Mouse (Mus musculus) liver, adult (tissue): ENCODE data around the gene Csad.

Source experiments
- GATA4 ChIP-seq: IDR thresholded peaks from 2 replicates; pipeline ENCODE4 v1.6.1; 2014; ENCODE audit warnings: mild to moderate bottlenecking, low read length; ENCODE audit not compliant: insufficient replicate concordance

The Csad gene

DNA sequence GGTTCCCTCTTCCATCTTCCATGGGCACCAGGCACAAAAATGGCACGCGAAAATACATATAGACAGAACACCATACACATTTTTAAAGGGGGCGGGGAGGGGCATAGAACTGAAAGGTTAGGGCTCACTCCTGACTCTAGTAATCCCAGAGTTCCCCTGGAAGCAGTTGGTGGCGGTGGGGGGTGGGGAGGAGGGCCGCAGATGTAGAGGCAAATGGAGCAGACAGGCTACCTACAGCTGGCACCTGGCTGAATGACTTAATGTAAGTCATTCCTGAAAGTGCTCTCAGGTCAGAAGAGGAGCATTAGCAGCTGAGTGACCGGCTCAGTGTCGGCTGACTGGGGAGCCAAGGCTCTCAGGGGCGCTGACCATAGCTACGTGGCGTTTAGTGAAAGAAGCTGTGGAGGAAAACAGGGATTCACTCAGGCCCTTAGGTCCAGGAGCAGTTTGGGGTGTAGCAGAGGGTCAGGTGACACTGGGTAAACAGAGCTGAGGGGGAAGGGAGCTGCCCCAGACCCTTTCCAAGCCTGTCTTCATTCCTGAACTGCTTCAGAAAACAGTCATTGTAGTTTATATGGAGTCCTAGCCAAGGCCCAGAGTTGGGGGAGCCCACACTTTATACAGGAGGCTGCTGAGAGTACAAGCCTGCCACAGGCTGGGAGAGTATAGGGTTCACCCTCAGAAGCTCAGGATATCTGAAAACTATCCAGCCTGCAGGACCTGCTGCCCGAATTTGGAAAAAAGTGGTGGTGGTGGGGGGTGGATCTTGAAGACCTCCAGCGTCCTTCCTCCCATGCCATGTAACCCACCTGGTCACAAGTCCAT is 38.1 kb upstream of the Csad start:
- TF ChIP-seq GATA4, result no peak

DNA sequence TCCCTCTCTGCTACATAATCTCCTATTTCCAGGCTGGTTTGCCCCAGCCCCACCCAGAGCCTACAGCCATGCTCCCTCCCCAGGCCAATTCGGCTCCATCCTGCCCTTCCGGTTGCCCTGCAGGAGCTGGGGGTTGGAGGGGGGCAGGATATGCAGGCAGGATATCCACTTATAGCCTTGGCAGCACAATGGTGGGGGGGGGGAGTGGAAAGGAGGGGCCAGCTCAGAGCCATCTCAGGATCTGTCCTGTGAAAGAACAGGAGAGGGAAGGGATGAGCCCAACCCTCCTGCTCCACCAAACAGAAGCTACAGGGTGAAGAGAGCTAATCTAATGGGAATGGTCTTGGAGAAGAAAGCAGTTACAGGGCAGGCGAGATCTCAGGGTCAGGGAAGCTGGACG is 36.1 kb upstream of the Csad start:
- peak; percentile 50; the same call in 1 of the 2 replicates for TF ChIP-seq GATA4

DNA sequence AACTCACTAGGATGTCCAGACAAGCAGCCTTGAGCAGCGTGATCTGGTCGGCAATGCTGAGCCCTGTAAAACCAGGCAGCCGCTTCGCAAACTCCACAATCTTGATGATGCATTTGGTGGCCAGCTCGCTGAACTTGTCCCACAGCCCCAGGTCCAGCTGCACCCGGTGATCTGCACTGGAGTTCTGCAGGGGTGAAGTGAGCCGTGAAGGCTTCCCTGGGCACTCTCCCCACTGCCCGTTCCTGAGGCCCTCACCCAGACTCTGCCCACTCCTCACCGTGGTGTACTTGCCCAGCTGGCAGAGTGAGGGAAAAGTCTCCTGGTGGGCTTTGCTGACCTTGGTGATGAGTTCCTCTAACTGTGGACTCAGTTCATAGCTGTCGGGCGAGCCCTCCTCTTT is 35.3 kb upstream of the Csad start:
- no peak for TF ChIP-seq GATA4

DNA sequence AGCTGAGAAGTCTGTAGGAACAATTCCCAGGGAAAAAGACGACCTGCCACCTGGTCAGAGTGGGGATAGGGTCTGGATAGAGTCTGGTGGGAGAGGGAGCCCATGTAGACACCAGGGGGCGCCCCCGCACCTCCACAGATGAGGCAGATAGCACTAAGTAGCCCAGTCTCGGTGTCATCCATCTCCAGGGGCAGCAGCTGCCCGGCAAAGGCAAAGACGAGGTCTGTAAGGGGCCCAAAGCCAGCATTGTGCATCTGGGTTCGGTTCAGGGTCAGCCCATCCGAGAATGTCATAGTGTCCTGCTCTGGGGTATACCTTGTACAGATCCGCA is 34.7 kb upstream of the Csad start:
- peak; percentile 60; the same call in 1 of the 2 replicates for TF ChIP-seq GATA4

DNA sequence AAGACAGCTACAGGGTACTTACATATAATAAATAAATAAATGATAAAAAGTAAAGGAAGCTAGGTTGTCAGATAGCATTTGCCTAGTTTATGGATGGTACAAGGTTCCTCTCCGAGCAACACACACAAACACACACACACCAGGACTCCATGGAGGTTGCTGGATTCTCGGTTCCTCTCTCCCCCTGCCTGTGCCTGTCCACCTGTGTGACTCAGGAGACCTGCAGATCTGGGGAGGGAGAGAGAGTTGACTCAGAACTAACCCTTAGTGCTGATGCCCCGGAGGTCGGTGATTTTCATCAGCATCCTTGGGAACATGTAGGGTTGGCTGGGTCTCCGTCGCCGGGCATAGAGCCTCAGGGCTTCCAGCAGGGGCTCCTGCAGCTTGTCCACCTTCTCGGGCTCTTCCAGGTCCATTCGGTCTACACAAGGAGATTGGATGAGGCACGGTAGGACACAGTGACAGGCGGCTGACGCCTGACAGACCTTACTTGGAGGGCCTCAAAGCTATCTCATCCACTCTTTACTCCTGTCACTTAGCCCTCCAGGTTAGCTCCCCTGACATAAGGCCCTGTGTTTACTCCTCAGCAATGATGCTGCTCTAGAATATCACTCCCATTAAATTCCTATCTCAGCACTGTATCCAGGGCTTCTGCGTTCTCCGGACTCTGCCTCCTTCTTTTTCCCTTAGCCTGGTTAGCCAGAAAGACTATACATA is 34.2 kb upstream of the Csad start:
- TF ChIP-seq GATA4, result no peak

DNA sequence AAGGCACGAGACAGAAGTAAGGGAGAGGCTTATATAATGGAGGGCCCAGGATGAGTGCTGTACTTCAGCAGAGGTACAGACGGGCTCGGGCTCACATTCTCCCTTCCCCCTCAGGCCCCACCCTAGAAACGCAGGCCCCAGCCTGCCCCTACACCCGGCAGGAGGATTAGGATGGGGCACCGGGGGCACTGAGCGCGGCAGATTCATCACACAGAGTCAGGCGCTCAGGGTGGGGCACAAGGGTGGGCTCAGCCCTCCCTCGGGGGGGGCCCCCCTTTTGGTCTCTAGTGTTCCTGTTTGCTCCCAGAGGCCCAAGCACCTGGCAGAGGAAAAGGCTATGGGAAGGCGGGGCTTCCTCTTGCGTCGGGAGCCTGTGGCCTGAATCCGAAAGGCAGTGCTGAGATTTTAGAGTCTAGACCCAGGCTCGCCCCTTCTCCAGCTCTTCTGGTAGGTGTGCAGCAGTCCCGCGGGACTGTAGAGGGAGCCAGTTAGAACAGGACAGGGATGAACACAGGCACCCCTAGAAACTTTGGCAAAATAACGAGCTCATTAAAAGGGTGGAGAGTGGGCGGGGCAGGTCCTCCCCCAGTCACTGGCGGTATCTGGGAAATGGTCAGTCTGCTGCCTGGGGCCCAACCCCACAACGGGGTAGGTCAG is 31.0 kb upstream of the Csad start:
- TF ChIP-seq GATA4, result no peak

DNA sequence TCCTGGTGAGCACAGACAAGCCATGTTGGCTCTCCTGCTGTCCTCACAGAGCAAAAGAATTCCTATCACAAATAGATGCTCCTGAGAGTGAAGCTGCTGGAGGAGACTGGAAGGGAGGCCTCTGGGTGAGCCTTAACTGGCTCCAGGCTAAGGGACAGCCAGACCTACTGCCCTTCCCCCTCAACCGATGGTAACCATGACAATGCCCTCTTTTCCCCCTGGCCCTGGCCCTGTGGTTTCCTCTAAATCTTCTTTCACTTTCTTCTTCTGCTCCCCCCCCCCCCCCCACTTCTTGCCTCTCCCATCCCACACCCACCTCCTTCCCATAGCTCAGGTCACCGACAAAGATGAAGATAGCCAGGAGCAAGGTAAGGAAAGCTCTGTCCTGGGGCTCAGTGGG is 29.4 kb upstream of the Csad start:
- no peak for TF ChIP-seq GATA4

DNA sequence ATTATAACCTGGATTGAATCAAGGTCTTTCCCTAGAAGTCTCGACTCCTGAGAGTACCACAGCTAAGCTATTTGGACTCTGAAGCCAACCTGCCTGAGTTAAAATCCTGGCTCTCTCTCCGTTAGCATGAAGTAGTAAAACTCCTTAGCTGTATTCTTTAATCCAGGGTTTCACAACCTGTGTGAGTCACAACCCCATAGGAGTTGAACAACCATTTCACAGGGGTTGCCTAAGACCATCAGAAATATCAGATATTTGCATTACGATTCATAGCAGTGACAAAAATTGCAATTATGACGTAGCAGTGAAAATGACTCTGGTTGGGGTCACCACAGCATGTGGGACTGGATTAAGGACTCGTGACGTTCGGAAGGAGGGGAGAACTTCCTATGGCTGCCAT is 28.2 kb upstream of the Csad start:
- no peak for TF ChIP-seq GATA4

DNA sequence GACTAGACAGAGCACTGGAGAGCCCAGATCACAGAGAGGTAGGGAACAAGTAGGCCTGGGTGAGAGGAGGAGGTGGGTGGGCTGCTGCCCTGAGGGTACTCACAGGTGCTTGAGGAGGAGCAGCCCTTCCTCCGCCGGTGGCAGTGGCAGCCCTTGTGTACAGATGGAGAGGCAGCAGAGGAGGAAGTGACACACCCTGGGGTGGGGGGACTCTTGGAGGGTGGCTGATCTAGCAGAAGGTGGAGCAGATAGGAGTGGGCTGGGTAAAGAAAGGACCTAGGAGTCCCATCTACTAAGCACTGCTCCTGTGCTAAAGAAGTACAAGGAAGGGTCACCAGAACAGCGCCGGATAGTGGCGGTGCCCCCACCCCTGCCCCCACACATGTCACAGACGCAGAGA is 27.2 kb upstream of the Csad start, which contains the start of gene Itgb7:
Gene Itgb7 (minus strand): TSS at position 197 of the 400 bp plus-strand sequence.
- TF ChIP-seq GATA4, result no peak

DNA sequence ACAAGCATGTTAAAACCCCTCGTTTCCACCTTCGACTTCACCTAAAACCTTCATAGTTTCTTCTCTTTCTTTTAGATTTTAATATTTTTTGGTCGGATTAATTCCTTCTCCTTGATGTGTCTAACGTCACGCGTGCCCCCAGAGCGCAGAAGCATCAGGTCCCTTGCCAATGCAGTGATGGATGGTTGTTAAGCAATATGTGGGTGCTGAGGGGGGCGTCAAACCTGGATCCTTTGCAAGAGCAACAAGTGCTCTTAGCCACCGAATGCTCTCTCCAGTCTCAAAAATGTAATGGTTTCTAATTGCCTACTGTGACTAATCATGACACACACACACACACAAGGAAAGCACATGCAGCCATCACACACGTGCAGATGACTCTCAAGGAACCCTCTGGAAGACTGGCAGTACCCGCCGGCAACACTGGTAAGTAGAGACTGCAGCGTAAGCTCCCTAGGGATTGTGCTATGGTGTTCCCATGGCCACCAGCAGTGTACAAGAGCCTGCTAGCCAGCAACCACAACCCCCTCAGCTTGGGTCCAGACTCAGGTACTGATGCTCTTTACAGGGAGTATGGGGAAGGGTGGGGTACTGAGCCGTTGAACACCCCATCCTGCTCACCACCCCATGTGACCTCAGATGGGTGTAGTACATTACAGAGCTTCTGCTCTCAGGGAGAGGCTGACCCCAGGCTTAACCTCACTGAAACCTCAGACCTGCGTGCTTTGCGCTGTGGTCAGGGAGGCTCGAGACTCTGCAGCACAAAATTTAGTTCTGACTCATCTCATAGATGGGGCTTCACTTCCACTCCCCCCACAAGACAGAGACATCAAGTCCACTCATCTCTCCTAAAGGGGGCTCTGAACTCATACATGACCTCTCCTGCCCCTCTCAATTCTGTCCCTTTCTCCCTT is 26.1 kb upstream of the Csad start:
- TF ChIP-seq GATA4, result no peak

DNA sequence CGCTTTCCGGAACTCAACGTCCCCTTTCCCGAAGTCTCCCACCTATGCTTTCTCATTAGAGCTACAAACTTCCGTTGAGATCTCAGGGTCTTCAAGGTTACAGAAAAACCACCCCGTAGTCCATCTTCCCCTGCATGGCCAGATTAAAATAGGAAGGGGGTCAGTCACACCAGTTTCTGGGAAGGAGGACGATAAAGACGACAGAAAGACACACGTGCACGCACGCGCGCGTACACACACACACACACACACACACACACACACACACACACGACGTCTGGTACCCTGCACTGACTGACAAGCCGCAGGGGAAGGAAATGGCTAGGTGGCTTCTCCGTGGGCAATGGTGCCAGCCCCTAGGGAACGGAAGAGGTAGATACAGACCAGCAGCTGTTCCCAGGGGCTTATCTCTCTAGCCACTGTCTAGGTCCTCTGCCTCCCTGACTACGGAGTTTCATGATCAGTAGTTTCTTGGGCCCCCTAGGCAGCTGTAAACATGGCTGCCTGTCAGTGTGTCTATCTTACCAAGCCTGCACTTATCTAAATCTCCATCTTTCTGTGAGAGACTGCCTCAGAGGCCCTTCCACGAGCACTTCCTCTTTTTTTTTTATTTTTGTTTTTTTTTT is 20.6 kb upstream of the Csad start:
- TF ChIP-seq GATA4, result no peak; the same call in 1 of the 2 replicates

DNA sequence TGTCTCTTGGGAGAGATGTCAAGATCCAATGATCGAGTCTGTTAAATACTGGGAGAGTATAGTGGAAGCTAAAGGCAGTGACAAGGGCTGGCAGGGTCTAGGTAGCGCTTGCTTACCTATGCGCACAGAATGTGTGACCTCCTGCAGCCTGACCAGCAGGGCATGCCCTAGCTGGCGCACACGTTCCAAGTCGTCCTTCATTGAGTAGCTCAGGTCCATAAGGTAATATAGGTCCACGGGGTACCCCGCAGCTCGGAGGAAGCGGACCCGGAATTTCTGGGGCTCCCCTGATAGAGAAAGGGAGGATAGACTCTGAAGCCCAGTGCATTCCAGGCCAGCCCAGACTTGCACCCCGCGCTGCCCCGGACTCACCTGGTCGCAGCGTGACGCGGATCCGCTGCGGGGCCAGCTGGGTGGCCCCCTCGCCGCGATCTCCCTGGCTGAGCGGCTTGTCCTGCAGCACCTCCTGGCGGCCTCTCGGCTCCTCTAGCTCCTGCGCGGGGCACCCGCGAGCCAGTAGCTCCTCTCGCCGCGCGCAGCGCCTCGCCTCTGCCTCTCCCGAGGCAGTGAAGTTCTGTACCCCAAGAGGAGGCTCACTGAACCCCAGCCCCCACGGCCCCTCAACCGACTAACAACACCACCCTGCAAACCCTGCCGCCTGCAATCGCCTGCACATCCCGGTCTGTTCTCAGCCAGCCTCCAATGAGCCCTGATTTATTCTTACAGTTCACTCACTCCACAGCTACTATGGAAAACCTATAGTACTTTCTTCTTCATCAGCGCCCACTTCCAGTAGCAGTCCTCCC is 19.9 kb upstream of the Csad start:
- TF ChIP-seq GATA4, result no peak

DNA sequence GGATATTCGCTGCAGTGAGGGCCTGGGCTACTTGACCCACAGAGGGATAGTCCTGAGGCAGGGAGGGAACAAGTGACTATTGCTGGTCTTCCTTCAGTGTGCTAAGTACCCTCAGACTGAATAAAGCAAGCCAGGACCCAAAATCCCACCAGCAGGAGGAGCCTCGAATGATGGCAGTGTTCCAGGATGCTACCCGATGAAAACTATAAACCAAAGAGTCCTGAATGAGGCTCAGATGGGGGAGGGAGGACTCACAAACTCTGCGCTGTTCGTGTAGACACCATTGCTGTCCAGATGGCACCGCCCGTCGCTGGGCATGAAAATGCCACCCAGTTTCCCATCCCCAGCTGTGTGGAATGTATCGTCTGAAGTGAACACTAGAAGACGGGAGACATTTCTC is 17.9 kb upstream of the Csad start:
- no peak for TF ChIP-seq GATA4

DNA sequence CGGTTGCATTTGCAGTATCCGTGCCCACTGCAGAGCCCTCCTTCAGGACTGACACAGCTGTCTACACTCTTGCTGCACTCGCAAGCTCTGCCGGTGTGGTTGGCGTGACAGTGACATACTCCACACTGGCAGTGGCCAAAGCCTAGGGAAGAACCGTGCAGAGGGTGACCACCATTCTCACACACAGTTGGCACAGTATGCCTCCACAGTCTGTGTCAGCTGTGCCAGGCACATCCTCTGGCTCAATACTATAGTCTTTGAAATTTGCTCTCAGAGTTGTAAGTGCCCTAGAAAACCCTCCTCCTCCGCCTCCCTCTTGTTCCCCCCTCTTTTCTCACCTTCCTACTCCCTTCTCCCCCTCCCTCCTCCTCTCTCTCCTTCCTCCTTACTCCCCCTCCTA is 12.8 kb upstream of the Csad start:
- TF ChIP-seq GATA4, result no peak
